Mouse (Mus musculus) thymus, postnatal 0 days (tissue): ENCODE results near the gene Ypel3. TPM values are rescaled to one million over a fixed set of nuclear protein-coding genes. Genes with fewer than 3 reads are reported as not detected.

Experiments used
- DNase-seq: peaks from one replicate; pipeline ENCODE4 v3.0.0-alpha.2; 2015; ENCODE audit warnings: low spot score
- polyA plus RNA-seq: library from polyadenylated mRNA; unstranded; fragments of >200 nt; fragmentation: Nextera tagmentation; extraction: Ambion mirVana; gene quantifications from 2 replicates; pipeline ENCODE4 v1.2.1, GENCODE M21; 2015

Ypel3 gene
- polyA plus RNA-seq, result 153 and 180 TPM in 2 replicates

DNA sequence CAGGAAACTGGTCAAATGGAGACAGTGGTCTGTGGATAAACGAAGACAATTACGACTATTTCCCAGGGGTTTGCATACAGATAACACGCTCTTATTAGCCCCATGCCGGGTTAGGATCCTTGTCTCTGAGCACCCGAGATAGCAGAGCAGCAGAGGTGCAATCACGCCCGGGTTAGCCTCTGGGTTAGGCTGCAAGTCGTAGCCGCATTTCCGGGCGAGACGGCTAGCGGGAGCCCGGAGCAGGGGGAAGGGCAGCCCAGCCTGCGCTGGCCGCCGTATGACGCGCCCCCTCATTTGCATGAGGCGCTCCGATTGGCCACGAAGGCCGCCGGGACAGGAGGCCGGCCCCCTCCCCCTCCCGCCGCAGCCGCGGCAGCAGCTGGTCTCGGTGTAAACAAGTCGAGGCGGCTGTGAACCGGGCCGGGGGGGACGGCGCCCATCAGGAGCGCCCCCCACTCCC lies at the start of gene Ypel3:
Gene Ypel3 (plus strand): TSS at position 358 of the 460 bp plus-strand sequence.
- DNase-seq, result peak; percentile 95

DNA sequence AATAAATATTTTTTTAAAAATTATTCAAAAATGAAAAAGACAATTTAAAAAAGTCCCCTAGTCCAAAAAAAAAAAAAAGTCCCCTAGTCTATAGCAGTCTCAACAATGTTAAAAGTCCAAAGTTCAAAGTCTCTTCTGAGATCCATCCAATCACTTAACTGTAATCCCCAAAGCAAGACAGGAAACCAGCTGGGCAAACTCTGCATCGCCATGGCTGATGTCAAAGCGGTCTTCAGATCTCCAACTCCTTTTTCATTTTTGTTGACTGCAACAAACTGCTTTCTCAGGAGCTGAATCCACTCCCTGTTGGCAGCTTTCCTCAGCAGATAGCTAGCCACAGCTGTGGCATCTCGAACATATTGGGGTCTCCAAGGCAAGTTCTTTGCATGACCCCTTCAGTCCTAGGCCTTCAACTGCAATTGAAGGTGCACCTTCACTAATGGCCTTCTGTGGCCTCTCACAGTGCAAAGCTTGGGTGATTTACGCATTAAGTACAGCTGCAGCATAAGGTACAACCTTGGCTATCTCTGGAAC lies 46.4 kb upstream of the Ypel3 start:
- peak; percentile 15 for DNase-seq

DNA sequence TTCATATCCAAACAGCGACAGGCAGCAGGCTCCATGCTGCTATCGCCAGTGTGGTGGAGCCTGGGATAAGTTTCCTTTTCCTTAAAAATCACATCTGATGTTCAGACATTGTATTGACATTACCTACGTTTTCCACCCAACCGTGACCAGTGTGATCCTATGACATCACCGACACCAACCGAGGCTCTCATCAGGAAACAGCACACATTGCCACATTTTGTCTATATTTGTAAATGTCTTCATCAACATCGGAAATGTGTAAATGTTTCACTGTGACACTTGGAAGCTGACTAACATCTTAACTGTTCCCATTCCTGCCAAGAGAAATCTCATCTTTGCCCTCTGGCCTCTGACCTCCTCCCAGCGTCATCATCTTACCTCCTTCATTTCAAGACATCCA lies 40.6 kb upstream of the Ypel3 start:
- no peak for DNase-seq

DNA sequence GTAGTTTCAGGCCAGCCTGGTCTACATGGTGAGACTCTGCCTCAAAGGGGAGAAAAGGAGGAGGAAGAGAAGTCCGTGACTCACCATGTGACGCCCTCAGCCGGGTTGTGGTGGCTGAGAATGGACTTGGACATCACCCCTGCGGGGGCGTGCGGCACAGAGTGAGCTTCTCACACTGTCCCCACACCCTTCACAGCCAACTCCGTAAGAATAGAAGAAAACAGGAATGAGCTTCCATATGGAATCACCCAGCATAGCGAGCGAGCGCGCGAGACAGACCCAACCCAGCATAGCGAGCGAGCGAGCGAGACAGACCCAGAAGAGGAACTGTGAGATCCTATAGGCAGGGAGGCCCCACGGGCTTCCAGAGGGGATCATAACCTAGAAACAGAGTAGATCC lies 37.2 kb upstream of the Ypel3 start:
- no peak for DNase-seq

DNA sequence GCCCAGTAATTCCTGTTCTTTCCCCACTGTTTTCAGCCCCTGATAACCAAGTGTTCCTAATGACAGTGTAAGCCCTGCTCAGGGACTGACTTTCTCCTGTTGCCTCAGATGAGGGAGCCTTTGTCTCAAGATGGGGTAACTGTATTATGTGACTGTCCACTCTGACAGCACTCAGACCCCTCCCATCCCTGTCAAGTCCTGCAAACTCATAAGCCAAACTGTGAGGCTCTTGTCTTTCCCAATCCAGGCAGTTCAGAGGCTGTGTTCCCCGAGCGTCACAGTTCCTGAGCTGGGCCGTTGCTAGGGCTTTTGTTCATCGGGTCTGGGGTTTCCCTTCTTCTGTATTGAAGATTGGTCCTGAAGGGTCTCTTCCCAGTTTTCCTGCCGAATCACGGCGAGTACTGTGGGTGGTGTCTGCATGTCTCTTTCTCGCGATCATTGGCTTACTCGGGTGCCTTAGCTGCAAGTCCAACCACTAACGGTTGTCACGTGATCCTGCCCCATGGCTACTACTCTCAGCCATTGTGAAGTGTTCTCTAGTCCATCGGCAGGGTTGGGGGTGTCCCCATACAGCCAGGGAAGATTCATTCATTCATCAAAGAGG lies 36.5 kb upstream of the Ypel3 start:
- DNase-seq, result no peak

DNA sequence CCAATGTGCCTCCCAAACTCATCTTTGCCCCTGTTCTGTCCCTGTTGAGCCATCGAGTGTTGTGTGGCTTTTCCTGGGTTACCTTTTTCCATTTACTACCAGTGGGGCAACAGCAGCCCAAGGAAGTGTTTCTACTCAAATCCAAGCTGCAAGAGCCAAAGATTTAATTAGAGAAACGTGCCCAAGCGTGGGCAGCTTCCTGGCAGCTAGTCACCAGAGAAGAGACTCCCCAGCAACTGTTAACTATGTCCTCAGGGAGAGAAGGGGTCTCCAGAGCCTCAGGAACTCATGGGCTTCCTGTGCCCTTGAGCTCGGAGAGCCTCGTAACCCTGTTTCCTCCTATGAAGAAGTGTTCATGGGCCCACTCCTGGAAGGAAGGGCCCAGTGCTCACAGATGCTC lies 35.8 kb upstream of the Ypel3 start:
- DNase-seq, result no peak

DNA sequence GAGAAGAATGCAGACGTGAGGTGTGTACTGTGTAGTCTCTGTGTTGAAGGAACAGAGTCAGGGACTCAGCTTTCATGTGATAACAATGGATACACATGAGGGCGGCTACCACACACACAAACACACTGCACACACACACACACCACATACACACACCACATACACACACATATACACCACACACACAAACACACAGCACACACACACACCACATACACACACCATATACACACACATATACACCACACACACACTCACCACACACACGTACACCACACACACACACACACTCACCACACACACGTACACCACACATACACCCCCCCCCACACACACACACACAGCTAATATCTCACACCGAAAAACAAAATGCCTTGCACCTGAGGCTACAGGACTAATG lies 35.3 kb upstream of the Ypel3 start:
- DNase-seq, result no peak

DNA sequence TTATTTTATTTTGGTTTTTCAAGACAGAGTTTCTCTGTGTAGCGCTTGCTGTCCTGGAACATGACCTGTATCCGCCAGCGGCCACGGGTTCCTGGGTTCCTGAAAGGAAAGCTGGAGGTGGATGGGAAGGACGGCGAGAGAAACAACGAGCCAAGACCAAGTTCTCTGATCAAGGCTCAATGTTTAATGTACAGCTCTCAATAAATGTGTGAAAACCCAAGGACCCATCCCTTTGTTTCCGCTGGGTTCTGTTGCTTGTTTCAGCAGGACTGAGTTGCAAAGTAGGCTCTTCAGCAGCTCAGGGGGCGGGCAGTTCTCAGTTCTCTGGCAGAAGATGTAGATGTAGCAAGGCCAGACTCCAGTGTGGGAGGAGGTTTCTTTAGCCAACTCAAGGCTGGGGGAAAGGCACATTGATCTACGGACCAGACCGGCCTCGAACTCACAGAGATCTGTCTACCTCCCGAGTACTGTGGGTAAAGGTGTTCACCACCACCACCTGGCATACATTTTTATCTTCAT lies 34.7 kb upstream of the Ypel3 start:
- DNase-seq, result no peak

DNA sequence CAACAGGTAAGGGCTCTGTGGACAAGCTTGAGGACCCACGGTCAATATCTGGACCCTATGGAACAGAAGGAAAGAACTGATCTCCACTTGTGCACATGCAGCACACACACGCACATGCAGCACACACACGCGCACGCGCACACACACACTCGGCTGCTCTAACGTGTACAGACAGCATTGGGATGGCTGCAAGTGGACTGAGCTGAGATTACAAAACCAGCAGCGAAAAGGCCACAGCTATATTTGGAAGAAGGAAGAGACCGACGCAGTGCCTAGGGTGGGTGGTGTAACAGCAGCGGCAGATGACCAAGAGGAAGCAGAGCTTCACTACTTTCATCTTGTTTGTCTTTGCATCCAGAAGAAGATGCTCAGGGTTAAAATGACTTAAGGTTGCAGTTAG lies 30.7 kb upstream of the Ypel3 start:
- DNase-seq, result no peak

DNA sequence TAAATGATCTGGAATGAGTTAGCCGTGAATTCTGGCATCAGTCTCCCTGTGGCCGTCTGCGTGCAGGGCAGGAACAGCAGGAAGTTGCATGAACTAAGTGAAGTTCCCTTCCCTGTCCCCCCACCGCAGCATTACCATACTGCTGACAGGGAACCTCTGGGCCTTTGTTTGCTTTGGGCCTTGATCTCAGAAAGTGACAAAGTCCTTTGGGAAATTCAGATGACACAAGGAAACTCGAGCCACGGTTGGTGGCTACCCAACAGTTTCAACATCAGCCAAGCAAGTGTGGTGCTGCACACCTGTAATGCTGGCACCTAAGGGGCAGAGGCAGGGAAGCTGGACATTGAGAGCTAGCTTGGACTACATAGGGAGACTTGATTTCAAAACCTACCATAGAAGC lies 30.0 kb upstream of the Ypel3 start:
- no peak for DNase-seq

DNA sequence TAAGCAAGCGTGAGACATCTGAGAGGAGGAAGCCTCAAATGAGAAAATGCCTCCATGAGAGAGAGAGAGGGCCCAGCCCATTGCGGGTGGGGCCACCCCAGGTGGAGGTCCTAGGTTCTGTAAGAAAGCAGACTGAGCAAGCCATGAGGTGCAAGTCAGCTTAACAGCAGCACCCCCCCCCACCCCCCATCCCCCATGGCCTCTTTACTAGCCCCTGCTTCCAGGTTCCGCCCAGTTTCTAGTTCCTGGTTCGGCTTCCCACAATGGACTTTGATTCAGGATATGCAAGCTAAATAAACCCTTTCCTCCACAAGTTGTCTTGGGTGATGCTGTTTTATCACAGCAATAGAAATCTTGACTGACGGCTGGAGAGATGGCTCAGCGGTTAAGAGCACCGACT lies 27.9 kb upstream of the Ypel3 start:
- DNase-seq, result no peak

DNA sequence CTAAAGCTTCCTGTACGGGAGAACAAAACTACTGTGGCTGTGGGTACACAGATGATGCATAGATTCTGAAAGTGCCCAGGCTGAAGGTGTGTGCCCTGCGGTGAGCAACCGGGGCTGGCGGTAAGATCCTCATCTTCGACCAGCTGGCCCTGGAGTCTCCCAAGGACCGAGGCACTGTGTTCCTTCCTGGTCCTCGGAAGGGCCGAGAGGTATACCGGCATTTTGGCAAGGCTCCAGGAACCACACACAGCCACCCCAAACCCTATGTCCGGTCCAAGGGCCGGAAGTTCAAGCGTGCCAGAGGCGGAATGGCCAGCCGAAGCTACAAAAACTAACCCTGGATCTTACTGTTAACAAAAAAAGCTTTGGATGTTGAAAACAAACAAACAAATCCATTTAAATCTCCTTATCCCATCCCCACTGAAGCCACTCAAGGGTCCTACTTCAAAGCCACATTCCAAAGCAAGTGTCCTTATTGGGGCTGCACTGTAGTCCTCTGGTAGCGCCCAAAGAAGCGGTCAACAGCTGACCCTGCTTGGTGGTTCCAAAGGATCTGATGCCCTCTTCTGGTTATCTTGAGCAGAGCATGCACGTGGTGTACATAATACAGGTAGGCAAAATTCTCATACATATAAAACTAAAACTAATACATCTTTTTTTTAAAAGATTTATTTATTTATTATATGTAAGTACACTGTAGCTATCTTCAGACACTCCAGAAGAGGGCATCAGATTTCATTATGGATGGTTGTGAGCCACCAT lies 27.0 kb upstream of the Ypel3 start:
- DNase-seq, result no peak

DNA sequence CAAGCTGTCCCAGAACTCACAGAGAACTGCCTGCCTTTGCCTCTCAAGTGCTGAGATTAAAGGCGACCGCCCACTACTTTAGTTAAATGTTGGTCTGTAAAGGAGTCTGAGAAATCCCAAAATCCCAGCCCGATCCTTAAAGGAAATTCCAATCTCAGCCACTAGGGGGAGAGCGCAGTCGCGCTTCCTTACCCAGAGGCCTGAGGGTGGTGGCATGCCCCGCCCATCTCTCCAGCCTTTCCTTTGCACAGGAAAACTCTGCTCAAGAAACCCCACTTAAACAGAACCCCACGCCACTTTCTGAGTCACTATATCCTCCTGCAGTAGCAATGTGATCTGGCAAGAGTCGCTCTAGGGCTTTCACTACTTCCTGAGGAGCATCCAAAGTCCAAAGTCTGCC lies 21.9 kb upstream of the Ypel3 start:
- peak; percentile 63 for DNase-seq

DNA sequence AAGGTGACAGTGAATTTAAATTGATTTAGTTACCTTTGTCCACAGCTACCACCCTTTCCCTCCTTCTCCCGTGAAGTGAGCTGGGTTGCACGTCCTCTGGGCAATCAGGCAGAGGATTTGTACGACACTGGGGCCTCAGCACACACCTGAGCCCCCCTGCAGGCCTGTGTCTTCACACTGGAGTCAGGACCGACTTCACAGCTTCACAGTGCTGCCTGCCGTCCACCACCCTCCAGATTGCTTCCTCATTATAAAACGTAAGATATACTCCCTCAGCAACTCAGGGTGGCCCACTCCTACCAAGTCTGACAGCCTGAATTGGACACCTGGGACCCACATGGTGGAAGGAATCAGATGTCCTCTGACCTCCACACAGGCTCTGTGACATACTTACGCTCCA lies 18.2 kb upstream of the Ypel3 start:
- no peak for DNase-seq

DNA sequence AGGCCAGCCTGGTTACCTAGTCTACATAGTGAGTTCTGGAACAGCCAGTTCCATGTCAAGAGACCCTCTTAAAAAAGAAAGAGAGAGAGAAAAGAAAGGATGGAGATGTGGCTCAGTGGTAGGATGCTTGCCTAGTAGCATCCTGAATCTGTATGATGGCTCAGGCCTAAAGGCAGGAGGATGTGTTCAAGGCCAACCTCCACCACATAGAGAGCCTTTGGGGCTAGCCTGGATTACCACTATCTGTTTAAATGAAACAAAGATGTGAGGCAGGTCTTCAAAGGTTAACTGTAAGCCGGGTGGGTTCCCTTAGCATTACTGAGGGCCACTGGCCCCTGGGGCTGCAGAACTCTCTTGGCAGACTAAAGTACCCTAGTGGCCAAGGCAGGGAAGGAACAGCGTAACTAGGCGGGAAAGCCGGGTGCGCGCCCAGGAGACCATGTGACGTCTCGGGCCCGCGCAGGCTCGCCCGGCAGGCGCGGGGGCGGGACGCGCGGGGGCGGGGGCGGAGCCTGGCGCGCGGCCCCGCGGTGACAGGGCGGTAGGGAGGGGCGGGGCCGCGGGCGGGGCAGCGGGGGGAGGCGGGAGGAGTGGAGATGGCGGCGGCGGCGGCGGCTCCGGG lies 17.6 kb upstream of the Ypel3 start, which contains the start of gene Mapk3:
Gene Mapk3 (plus strand): TSS at position 552 of the 622 bp plus-strand sequence.
- peak; percentile 96 for DNase-seq

DNA sequence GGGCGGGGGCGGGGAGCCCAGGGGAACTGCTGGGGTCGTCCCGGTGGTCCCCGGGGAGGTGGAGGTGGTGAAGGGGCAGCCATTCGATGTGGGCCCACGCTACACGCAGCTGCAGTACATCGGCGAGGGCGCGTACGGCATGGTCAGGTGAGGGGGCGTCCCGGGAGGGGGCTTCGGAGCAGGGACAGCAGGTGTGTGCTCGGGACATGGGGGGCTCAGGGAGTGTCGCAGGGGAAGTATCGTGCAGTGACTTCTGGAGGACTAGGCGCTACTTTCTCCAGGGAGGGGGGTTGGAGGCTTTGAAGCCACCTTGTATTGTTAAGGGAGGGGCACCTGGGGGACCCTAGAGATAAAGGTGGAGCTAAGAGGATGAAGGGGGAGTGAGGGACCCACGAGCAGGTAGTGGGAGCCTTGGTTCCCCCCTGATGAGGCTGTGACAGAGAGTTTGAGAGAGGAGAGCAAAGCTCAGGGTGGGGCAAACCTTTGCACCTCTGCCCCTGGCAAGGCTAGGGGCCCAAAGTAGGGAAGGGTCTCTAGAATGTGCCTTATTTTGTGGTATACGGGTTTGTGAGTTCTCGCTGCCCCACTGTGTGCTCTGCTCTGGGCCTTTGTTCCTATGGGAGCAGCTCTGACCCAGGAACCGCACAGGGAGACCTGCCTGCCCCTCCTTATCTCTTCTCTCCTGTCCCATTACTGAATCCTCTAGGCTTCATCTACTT lies 16.9 kb upstream of the Ypel3 start:
- DNase-seq, result no peak

DNA sequence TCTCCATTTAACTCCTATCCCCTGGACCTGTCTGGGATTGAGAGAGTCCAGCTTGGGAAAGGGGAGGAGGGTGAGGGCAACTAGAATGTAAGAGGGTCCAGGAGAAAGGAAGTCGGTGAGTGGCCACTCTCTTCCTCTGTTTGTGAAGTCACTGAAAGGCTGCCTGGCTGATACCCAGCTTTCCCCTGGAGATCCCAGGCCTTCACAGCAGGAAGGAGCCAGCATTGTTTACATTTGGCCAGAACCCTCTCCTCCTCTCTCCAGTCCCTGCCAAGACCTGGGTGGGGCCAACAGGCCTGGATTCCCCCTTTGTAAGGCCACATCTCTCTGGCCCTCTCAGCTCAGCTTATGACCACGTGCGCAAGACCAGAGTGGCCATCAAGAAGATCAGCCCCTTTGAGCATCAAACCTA lies 16.4 kb upstream of the Ypel3 start:
- no peak for DNase-seq

DNA sequence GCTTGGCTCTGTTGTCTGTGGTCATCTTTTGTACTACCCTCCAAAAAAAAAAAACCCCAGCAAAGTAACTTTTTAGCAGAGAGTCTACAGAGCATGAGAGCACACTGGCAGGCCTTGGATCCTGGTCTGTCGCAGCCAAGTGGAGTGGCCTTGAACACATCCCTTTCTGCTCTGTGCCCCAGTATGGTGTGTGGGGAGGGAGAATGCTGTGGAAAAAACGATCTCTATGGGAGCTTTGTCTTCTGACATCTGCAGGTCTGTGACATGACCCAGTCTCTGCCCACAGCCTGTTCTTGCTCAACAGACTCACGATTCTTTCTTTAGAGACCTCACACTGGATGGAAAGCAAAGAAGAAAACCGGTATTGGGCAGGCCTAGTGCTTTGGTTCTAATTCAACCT lies 15.8 kb upstream of the Ypel3 start:
- DNase-seq, result no peak

DNA sequence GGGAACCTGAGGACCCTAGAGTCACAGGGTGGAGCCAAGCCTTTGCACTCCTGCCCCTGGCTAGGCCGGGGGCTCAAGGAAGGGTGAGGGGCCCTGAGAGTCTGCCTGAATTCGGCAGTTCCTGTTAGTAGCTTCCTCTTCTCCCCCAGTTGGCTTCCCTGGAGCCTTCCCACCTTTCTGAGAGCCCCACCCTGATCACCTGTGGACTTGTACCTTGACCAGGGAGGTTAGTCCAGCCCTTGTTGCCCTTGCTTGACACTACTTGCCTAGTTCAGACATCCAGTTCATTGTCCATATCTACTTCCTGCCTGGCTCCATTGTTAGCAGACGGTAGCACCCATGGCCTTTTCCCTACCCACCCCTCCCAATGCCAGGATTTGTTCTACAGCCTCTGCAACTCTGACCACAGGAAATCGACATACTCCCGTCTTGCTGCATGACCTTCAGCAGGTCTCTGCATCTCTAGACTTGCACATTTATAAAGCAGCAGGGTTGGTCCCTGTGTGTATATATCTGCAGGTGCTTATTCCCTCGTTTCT lies 15.2 kb upstream of the Ypel3 start:
- no peak for DNase-seq

DNA sequence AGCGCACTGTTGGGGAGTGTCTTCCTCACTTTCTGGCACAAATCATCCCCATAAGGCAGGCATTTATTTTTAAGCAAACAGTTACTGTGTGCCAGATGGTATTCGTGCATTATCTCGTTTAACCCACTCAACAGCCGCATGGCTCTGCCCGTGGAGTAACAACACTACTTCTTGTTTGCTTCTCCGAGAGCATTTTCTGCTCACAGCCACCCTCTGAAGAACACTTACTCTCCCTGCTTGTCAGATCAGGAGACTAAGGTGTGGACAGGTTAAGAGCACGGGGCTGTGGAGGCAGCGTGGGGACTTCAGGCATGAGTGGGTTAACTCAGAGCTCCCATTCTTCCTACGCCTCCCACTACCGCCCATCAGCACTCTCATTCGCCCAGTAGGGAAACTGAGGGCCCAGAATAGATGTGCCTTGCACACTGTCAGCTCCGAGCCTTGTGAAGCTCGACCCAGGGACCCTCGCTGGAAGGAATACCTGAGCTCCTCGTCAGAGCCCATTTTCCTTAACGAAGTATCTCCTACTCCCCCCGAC lies 14.2 kb upstream of the Ypel3 start:
- DNase-seq, result no peak

DNA sequence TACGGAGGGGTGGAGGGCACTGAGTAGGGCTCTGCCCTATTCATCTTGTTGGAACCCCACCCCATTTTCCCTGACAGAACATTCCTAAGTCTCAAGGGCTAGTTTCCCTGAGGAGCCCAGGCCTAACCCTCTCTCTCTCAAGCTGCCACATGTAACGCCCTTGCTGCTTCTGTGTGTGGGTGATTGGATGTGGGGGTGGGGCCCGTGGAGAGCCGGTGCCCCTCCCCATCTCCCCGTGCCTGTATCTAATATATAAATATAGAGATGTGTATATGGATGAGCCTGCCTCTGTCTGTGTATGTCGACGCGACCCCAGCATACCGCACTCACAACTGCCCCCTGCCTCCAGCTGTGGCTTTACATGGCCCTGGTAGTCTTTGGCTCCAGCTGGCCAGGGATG lies 11.2 kb upstream of the Ypel3 start:
- DNase-seq, result no peak
